Mouse (Mus musculus) embryo, embryonic 10 days (tissue): ENCODE data around the gene Plcxd3.

Experiments
- DNase-seq: peaks from one replicate; pipeline ENCODE4 v3.0.0-alpha.2; 2015; ENCODE audit warnings: low spot score

Plcxd3 gene

DNA sequence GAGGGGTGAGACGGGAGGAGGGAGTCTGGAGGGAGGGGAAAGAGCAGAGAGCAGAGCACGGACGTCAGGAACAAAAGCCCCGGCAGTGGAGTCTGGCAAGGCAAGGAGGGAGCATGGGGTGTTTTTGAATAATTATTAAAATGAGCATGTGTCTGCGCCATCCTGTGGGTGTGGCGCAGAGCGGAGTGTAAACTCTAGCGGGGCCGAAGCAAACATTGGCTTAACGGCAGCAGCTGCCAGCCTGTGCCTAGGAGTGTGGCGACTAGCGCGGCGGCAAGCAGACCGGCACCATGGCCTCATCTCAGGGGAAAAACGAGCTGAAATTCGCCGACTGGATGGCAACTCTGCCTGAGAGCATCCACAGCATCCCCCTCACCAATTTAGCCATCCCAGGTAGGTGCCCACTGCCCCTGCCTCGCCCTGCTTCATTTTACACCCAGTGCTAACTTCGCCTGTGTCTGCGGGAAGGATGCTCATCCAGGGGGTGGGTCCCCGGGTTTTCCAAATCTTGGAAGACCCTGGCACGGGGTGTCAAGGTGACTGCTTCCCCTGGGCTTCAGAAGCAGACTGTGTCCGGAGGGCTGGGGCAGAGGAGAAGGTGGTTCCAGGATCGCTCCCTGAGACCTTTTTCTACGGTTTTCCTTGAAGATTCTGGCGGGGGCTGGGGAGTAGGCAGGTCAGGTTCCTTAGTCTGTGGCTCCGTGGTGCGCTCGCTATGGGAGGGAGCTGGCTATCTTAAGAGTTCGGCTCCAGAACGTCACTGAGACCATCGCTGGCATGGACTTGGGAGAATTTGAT lies at the start of gene Plcxd3:
TSS of gene Plcxd3 (plus strand) at position 69 of the 798 bp plus-strand sequence.
- DNase-seq, result peak; percentile 74

GRCm38 (mm10) chr15:4331867-4332266 lies 43.4 kb upstream of the Plcxd3 start:
- DNase-seq, result no peak

- peak; percentile 6 for DNase-seq
Measured at GRCm38 (mm10) chr15:4341620-4342019, 33.7 kb upstream of the Plcxd3 start.

DNA sequence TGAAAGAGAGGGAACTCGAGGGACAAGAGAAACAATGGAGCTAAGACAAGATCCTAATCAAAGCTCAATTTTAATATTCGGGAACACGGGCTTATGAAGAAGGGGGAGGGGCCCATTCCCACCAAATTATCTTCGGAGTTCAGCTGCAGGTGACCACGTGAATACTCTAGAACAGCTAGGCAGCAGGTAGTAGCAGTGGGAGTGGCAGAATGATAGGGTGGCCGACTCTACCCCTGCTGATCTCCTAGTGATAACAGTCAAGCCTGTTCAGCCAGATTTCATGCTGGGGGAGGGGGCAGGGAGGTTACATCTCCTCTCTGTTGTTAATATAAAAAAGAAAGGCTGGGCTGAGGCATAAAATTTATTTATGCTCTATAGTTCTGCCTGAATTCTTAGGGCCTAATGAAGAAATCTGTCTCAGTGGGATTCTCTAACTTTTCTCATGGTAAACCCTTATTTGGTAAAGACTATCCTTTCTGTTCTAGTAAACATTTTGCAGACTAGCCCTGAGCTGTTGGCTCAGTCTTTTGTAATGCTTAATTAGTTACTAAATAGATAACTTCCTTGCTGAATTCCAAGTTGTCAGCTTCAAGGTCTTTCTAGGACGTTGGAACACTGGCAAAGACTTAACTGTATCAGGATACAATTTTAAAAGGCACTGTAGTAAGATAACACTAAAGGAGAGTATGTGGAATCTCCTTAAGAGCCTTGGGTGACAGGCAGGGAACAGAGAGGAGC lies 26.3 kb upstream of the Plcxd3 start:
- DNase-seq, result no peak

- DNase-seq, result no peak
Measured at GRCm38 (mm10) chr15:4356397-4356796, 18.9 kb upstream of the Plcxd3 start.

DNA sequence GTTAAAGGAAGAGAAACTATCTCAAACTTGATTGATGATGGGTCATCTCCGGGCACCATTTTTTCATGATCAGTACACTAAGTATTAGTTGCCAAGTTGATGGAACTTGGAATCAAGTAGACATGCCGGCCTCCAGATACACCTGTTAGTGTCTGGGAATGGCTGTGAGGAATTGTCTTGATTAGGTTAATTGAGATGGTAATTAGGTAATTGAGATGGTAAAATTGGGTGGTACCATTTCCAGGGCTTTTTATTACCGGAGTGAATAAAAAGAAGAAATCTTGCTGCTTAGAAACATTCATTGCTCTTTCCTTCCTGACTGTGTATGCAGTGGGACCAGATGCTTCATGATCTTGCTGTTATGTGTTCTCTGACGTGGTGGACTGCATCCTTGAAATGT lies 17.6 kb upstream of the Plcxd3 start:
- no peak for DNase-seq

DNA sequence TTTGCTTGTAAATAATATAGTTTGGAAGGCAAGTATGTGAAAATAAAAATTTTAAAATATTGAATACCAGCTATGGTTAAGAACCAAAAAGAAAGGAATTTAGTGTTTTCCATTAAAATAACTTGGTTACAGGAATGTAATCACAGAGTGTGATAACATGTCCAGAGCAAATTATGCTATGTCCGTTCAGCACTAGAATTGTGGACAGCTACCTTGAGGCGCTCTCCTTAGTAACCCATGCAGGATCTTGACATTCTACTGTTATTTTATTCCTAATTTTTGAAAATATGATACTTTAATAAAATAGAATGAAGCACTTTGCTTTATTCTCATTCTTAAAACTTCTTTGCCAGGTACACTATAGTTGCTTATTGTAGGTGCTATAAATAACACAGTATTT lies 7.5 kb upstream of the Plcxd3 start:
- peak; percentile 63 for DNase-seq

- DNase-seq, result no peak
Measured at GRCm38 (mm10) chr15:4374453-4374990, 769 bp upstream of the Plcxd3 start.

DNA sequence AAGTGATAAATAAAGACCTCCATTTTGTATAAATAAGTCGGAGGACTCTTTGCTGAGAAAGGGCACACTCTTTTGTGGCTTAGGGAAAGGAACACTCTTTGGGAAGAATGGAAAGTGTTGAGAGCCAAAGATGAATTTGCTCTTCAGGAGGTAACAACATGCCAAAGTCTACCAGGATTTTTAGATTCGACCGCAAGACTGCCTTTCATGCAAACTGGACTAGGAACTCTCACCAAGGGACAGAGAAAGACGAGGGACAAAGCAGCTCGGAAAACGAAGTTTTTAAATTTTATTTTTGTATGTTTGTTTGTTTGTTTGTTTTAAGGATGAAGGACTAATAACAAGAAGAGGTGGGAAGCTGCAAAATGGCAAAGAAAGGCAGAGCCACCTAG lies 264 bp upstream of the Plcxd3 start:
- no peak for DNase-seq

DNA sequence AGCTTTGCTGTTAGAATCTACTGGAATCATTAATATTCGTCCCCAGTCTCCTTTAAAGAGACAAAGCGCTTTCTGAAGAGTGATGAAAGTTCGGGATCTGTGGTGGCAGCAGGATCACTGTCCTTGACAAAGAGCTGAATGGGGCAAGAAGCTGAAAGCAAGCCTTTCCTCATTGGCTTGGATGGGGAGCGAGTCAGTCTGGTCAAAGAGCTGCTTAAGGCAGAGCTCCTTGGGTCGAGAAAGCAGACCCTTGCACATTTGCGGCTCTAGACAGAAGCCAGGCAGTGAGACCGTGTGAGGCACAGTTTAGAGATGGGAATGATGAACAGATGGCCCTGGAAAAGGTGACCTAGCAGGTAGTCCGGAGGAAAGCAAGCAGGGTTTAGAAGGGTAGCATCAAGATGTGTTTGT lies 935 bp downstream of the Plcxd3 start:
- DNase-seq, result peak; percentile 39

GRCm38 (mm10) chr15:4378766-4379165 lies 3.5 kb downstream of the Plcxd3 start:
- no peak for DNase-seq

DNA sequence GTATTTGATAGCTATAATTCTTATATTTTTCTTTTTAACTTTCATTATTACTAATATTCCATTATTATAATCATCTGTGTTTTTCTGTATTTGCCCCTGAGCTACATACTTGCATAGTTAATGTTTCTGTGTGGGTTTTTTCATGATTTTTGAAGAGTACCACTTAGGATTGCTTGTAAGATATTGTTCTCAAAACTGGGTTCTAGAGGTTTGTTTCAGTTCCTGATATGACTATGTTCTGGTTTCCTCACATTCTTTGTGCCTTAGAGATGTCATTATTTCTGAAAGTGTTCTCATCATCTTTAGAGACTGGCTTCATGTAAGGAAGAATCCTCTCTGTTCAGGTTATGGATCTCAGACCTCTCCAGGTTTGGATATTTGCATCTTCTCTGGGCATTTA lies 12.5 kb downstream of the Plcxd3 start:
- DNase-seq, result no peak

- DNase-seq, result no peak
Measured at GRCm38 (mm10) chr15:4400096-4400495, 24.8 kb downstream of the Plcxd3 start.

DNA sequence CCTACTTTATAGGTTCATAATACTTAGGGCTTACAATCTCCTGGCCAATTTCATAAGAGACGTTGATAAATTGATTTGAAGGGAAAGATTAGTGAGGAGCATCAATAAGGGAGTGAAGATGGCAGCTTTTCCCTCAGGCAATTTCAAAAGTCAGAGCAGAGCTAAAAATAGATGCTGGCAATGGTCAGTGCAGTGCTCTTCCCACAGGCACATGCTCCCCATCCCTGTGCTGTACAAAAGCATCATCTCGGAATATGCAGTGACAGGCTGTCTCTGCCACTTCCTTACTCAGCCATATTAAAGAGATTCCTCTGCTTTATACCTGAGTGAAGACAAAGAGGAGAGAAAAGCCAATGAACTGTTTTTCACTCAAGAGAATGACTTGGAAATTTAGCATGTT lies 36.0 kb downstream of the Plcxd3 start:
- no peak for DNase-seq

- no peak for DNase-seq
Measured at GRCm38 (mm10) chr15:4440081-4440480, 64.8 kb downstream of the Plcxd3 start.

GRCm38 (mm10) chr15:4496182-4496581 lies 120.9 kb downstream of the Plcxd3 start:
- DNase-seq, result no peak

DNA sequence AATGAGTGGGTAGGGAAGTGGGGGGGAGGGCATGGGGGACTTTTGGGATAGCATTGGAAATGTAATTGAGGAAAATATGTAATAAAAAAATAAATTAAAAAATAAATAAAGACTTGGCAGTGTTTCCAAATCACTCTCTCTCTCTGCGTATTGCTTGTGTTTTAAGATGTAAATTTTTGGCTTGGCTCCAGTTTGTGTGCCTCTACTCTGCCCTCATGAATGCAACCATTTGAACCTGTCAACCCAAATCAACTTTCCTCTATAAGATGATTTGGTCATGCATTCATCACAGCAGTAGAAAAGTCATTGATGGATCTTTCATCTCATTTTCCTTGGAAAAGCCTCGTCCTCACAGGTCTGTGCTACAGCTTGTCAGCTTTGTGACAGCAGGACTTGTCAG lies 121.7 kb downstream of the Plcxd3 start:
- DNase-seq, result no peak

DNA sequence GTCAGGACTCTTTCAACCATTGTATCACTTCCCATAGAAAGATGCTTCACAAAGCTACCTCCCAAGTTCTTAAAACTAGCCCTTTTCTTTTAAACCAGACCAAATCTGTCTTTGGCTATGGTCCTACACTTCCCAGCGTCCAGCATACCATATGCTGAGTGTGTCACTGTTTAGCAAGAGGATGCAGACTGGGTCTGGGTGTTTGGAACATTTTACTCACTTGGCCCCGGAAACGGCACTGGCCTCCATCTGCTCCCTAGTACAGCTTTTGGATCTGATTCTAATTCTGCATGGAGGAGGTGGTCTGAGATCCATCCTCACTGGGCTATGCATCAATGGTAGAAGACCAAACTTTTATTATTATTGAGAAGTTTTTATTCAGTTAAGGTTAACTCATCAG lies 122.7 kb downstream of the Plcxd3 start:
- DNase-seq, result no peak

GRCm38 (mm10) chr15:4503366-4503765 lies 128.1 kb downstream of the Plcxd3 start:
- DNase-seq, result no peak

DNA sequence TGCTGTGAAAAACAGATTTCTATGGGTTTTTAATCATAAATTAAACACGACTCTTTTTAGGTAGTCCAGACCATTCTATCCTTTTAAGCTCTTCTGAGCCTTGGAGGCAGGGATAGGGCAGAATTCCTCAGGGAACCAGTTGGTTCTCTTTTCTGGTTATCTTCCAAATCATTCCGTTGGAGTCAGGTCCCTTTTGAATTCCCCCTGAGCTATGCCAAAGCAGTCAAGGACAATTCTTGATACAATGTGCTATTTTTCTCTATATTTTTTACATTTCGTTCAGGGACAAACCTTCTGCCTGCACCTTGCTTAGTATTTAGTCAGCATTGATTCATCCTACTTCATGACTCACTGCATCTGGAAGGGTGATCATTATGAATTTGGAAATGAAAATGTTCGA lies 128.5 kb downstream of the Plcxd3 start:
- no peak for DNase-seq

DNA sequence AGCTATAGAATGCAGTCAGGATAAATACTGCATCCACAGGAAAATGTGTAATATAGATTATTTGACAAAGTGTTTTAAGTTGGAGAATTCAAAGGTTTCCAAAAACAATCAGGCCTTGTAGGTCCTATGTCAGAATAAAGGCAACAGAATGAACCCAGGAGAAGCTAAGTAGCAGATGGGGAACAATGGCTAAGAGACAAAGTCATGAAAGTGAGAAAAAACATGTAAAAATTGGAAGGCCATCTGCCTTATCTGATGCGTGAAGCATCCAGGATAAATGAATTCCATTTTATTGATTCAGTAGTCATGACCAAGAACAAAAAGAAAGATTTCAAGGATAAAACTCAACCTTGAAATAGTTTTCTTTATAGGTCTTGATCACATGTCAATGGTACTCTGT lies 139.4 kb downstream of the Plcxd3 start:
- no peak for DNase-seq

DNA sequence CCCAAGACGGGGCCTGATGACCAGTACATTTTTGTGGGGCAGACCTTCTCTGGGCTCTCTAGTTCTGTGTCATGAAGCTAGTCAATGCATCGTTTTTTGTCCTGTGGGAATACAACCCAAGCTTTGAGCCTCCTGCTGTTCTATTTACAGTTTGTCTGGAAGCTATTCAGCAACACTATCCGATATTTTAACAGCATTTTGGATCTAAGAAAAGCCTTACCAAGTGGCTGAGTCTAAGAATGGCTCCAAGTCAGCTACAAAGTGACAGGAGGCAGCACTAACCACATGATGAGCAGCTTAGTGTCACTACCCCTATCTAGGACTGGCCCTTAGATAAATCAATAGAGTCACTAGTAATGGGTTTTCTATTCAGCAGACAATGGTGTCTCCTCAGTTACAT lies 149.3 kb downstream of the Plcxd3 start:
- no peak for DNase-seq

DNA sequence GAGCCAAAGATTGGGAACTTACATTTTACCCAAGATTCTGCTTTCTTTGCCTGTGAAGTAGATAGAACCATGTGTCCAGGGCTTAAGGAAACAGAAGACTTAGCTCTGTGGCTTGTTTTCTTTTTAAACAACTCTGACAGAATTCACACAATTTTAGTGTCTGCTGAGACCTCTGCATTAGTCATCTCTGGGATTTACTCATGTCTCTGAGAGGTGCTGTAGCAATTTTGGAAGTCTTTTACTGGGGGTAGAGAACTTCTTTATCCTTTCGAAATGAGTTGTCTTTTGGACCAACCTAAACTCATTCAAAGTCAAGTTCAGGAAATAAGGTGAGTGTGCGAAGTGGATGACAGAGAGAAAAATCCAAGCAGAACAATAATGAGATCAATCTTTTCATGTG lies 158.4 kb downstream of the Plcxd3 start:
- DNase-seq, result no peak
